Mouse (Mus musculus): Measurements from ENCODE around the gene C2cd3.

- TF ChIP-seq CTCF (IDR thresholded peaks at IDR 0.05; ENCODE audit: low read depth) = no peak
- TF ChIP-seq EP300 (IDR thresholded peaks at IDR 0.05; ENCODE audit: low read depth) = no peak
These were observed 100.7 kb downstream of the C2cd3 start, which contains the start of gene Ucp3 for GRCm38 (mm10) chr7:100472777-100473176.

Measured in heart, postnatal 0 days (tissue).